In genomic region chr2:155707251-155707650, GRCm38 (mm10) we compare ENCODE assay signal across 12 mouse cellular contexts. TPM values are rescaled to one million over a fixed set of nuclear protein-coding genes. Genes with fewer than 3 reads are reported as not detected.
A peak's percentile ranks its signal among the peaks of the same experiment; 100 is the strongest.
DNase-seq lines count a peak whose midpoint lies in the region; ATAC-seq and TF ChIP-seq lines count a peak whose summit lies in the region.
"Had no signal": no experiment of that assay in that cellular context is flagged by ENCODE, and none has a peak within 500 bp of the region (broad histone marks: within the 10 kb centered on the region; RNA-seq: fewer than 3 reads in every experiment).

No protein-coding gene starts in this region.

- peak; percentile 21 for DNase-seq in kidney, postnatal 14 days
- no peak for DNase-seq in kidney, adult 8-10 months
- peak; percentile 82 for DNase-seq in adipocyte (ENCODE audit: low spot score)
- DNase-seq in frontal cortex, postnatal 10 days (ENCODE audit: low spot score in 2 of 2) = peak; percentile 33 to 38
- DNase-seq in layer of hippocampus, adult 2 months (ENCODE audit: low spot score in 2 of 2) = peak; percentile 32 to 53
- no peak for DNase-seq in T-cell, adult 2 months (ENCODE audit: low spot score)
- DNase-seq in kidney, adult 11 months = no peak
- DNase-seq: liver had no signal

- ATAC-seq in activated CD4-positive, CD25-positive, alpha-beta regulatory T cell, adult 4 months = no peak

- H3K4me3 ChIP-seq in layer of hippocampus, adult 2 months = no peak overlapping the region
- H3K4me3 ChIP-seq: hindbrain, embryonic 15.5 days had no signal

- H3K27ac ChIP-seq in layer of hippocampus, adult 2 months = peak overlapping the region; percentile 52
- H3K27ac ChIP-seq: hindbrain, embryonic 15.5 days; stomach, postnatal 0 days had no signal

- TF ChIP-seq CTCF in layer of hippocampus, adult 2 months (conservative IDR thresholded peaks at IDR 0.05) = no peak

RNA-seq across cellular contexts. Expression of gene Trpc4ap, which starts 15.1 kb away (rescaled TPM):
- total RNA-seq in layer of hippocampus, adult 2 months (2021) = 100 to 1,000 TPM; 159 to 164 TPM
- 10 to 100 TPM; 55.4 to 66.2 TPM for polyA plus RNA-seq in activated CD4-positive, CD25-positive, alpha-beta regulatory T cell, adult 4 months (2017; shearing (Covaris generic))

RNA-seq across cellular contexts. Expression of gene Edem2, which starts 22.0 kb away (rescaled TPM):
- total RNA-seq in layer of hippocampus, adult 2 months (2021) = 10 to 100 TPM; 23.6 to 24.8 TPM
- polyA plus RNA-seq in activated CD4-positive, CD25-positive, alpha-beta regulatory T cell, adult 4 months (2017; shearing (Covaris generic)) = 10 to 100 TPM; 39.9 to 45.0 TPM

RNA-seq across cellular contexts. Expression of gene Gm17581, which starts 28.4 kb away (rescaled TPM):
- total RNA-seq in layer of hippocampus, adult 2 months (2021) = not detected
- polyA plus RNA-seq in activated CD4-positive, CD25-positive, alpha-beta regulatory T cell, adult 4 months (2017; shearing (Covaris generic)) = not detected
- polyA plus RNA-seq: embryonic facial prominence, embryonic 14.5 days; hindbrain, embryonic 15.5 days; stomach, postnatal 0 days had no signal

RNA-seq across cellular contexts. Expression of gene Procr, which starts 43.7 kb away (rescaled TPM):
- under 1 TPM; 0.81 to 0.97 TPM for total RNA-seq in layer of hippocampus, adult 2 months (2021)
- not detected for polyA plus RNA-seq in activated CD4-positive, CD25-positive, alpha-beta regulatory T cell, adult 4 months (2017; shearing (Covaris generic))

Comparison
In these comparisons a context has a peak if more than half of its experiments do, and no peak if none do; other contexts are left out.
1. DNase-seq: peak in kidney, postnatal 14 days (single experiment), adipocyte (single experiment), frontal cortex, postnatal 10 days (2 of 2) and layer of hippocampus, adult 2 months (2 of 2); none in kidney, adult 8-10 months (0 of 2), T-cell, adult 2 months (single experiment) and kidney, adult 11 months (single experiment).